Mouse (Mus musculus) bone marrow macrophage, adult 2 months (primary cell): ENCODE results near the gene Iqcc.

Source experiments
- CTCF ChIP-seq: IDR thresholded peaks from 2 replicates; pipeline ENCODE4 v1.5.1; 2012; ENCODE audit warnings: low read depth, mild to moderate bottlenecking, low read length, moderate library complexity
- POLR2A ChIP-seq: IDR thresholded peaks from 2 replicates; pipeline ENCODE4 v1.6.1; 2012; ENCODE audit warnings: mild to moderate bottlenecking, low read depth, low read length, borderline replicate concordance

- TF ChIP-seq POLR2A: no peak
- TF ChIP-seq CTCF: peak; percentile 62
These were observed 41.9 kb downstream of the Iqcc start for GRCm38 (mm10) chr4:129576863-129577491.
